Mouse (Mus musculus) CH12.LX (cell line): ENCODE data around the gene B4galt1. TPM values are rescaled to one million over a fixed set of nuclear protein-coding genes. Genes with fewer than 3 reads are reported as not detected.

ENCODE experiments used
- DNase-seq: peaks from one replicate; pipeline ENCODE4 v3.0.0-alpha.2; 2013; ENCODE audit errors: extremely low read depth
- H3K27ac ChIP-seq: 2 replicates; pipeline ENCODE4 v1.5.1; 2012; ENCODE audit warnings: low read depth, mild to moderate bottlenecking, control low read depth, moderate library complexity; ENCODE audit not compliant: insufficient read depth
- H3K27me3 ChIP-seq: replicated peaks from 2 replicates; pipeline ENCODE3; 2012; ENCODE audit warnings: inconsistent platforms
- H3K36me3 ChIP-seq, 2 experiments: replicated peaks in 1 of 2; 2 replicates each; pipeline versions ENCODE3 to v1.6.1; 2012; ENCODE audit warnings: inconsistent platforms in 1 of 2, low read length in 1 of 2, mild to moderate bottlenecking in 1 of 2, mixed read lengths in 1 of 2, moderate library complexity in 1 of 2; ENCODE audit not compliant: control insufficient read depth in 1 of 2, insufficient read depth in 1 of 2
- H3K4me1 ChIP-seq, 2 experiments: 2 replicates each; pipeline ENCODE4 v1.6.1; 2012; ENCODE audit warnings: inconsistent platforms in 1 of 2, moderate library complexity in 1 of 2; ENCODE audit not compliant: insufficient read depth in 2 of 2, control insufficient read depth in 1 of 2
- H3K4me2 ChIP-seq: 2 replicates; pipeline ENCODE4 v1.6.1; 2012; ENCODE audit warnings: low read depth, mild to moderate bottlenecking, control low read depth; ENCODE audit not compliant: poor library complexity, insufficient read depth, severe bottlenecking
- H3K4me3 ChIP-seq, 3 experiments: fragments of 150-350 bp in 1 of 3; sonication (generic) in 1 of 3; replicated peaks in 1 of 3; 2 replicates each; pipeline versions ENCODE3 to v1.5.1; 2011 to 2012; ENCODE audit warnings: low read depth in 2 of 3, low read length in 2 of 3, mild to moderate bottlenecking in 2 of 3, moderate library complexity in 2 of 3, control low read depth in 1 of 3, improper control_type of control experiment in 1 of 3, inconsistent platforms in 1 of 3, mixed read lengths in 1 of 3; ENCODE audit not compliant: poor library complexity in 1 of 3
- H3K79me2 ChIP-seq: replicated peaks from 2 replicates; pipeline ENCODE4 v1.6.1; 2012; ENCODE audit warnings: mild to moderate bottlenecking, moderate library complexity; ENCODE audit not compliant: control insufficient read depth, poor library complexity, insufficient read depth, severe bottlenecking; ENCODE audit errors: extremely low read depth
- H3K9ac ChIP-seq: 2 replicates; pipeline ENCODE4 v1.6.1; 2012; ENCODE audit warnings: low read depth, mild to moderate bottlenecking, control low read depth, moderate library complexity; ENCODE audit not compliant: insufficient read depth
- H3K9me3 ChIP-seq: replicated peaks from 2 replicates; pipeline ENCODE3; 2012; ENCODE audit warnings: low read length, inconsistent platforms, mixed read lengths
- BHLHE40 ChIP-seq: IDR thresholded peaks from 2 replicates; pipeline ENCODE4 v1.6.1; 2011; ENCODE audit warnings: mild to moderate bottlenecking, low read depth, low read length, improper control_type of control experiment
- CHD2 ChIP-seq: IDR thresholded peaks from 2 replicates; pipeline ENCODE4 v1.6.1; 2011; ENCODE audit warnings: low read length, improper control_type of control experiment
- ELF1 ChIP-seq: IDR thresholded peaks from 2 replicates; pipeline ENCODE4 v1.6.1; 2014; ENCODE audit warnings: low read depth, mild to moderate bottlenecking, inconsistent platforms, low read length, improper control_type of control experiment
- EP300 ChIP-seq: IDR thresholded peaks from 2 replicates; pipeline ENCODE4 v1.6.1; 2011; ENCODE audit warnings: low read length, improper control_type of control experiment
- ETS1 ChIP-seq: conservative IDR thresholded peaks from 2 replicates; pipeline ENCODE4 v1.6.1; 2012; ENCODE audit warnings: low read depth, mild to moderate bottlenecking, inconsistent platforms, low read length, improper control_type of control experiment, moderate library complexity
- GABPA ChIP-seq: IDR thresholded peaks from 2 replicates; pipeline ENCODE4 v1.6.1; 2012; ENCODE audit warnings: low read depth, low read length, improper control_type of control experiment, inconsistent platforms; ENCODE audit not compliant: insufficient replicate concordance
- MAX ChIP-seq: IDR thresholded peaks from 2 replicates; pipeline ENCODE4 v1.6.1; 2011; ENCODE audit warnings: low read length, improper control_type of control experiment
- MAZ ChIP-seq: IDR thresholded peaks from 2 replicates; pipeline ENCODE4 v1.6.1; 2012; ENCODE audit warnings: low read depth, mild to moderate bottlenecking, inconsistent platforms, low read length, improper control_type of control experiment, moderate library complexity
- MEF2A ChIP-seq: IDR thresholded peaks from 2 replicates; pipeline ENCODE4 v1.6.1; 2014; ENCODE audit warnings: low read depth, mild to moderate bottlenecking, inconsistent platforms, low read length, improper control_type of control experiment, borderline replicate concordance
- MXI1 ChIP-seq: IDR thresholded peaks from 2 replicates; pipeline ENCODE4 v1.6.1; 2011; ENCODE audit warnings: mild to moderate bottlenecking, low read depth, low read length, improper control_type of control experiment
- MYC ChIP-seq: IDR thresholded peaks from 2 replicates; pipeline ENCODE4 v1.6.1; 2011; ENCODE audit warnings: low read depth, mild to moderate bottlenecking, improper control_type of control experiment, low read length
- NRF1 ChIP-seq: IDR thresholded peaks from 2 replicates; pipeline ENCODE4 v1.6.1; 2014; ENCODE audit warnings: low read depth, mild to moderate bottlenecking, inconsistent platforms, low read length, improper control_type of control experiment, moderate library complexity
- TBP ChIP-seq: conservative IDR thresholded peaks from 2 replicates; pipeline ENCODE4 v1.6.1; 2011; ENCODE audit warnings: low read depth, low read length, improper control_type of control experiment
- TCF12 ChIP-seq: IDR thresholded peaks from 2 replicates; pipeline ENCODE4 v1.6.1; 2014; ENCODE audit warnings: low read depth, mild to moderate bottlenecking, inconsistent platforms, low read length, improper control_type of control experiment
- USF1 ChIP-seq: IDR thresholded peaks from 2 replicates; pipeline ENCODE4 v1.6.1; 2014; ENCODE audit warnings: low read depth, mild to moderate bottlenecking, inconsistent platforms, low read length, improper control_type of control experiment
- USF2 ChIP-seq: conservative IDR thresholded peaks from 2 replicates; pipeline ENCODE4 v1.6.1; 2011; ENCODE audit warnings: low read depth, low read length, improper control_type of control experiment
- ZC3H11A ChIP-seq: IDR thresholded peaks from 2 replicates; pipeline ENCODE4 v1.6.1; 2012; ENCODE audit warnings: low read depth, mild to moderate bottlenecking, inconsistent platforms, low read length, improper control_type of control experiment
- ZKSCAN1 ChIP-seq: IDR thresholded peaks from 2 replicates; pipeline ENCODE4 v1.6.1; 2012; ENCODE audit warnings: low read depth, inconsistent platforms, low read length, improper control_type of control experiment, borderline replicate concordance
- dilution Hi-C: fragments of 300-500 bp; cut with MboI; formaldehyde crosslinking; loops from 2 replicates; pipeline ENCODE4 v1.14.3; 2020; ENCODE audit warnings: low sequenced_read_pairs; ENCODE audit not compliant: extremely low pct_unique_long_range_greater_than_20kb, extremely low pct_ligation_motif_present
- in situ Hi-C: fragments of 300-500 bp; cut with MboI; formaldehyde crosslinking; loops from 3 replicates; pipeline ENCODE4 v1.14.3; 2019; ENCODE audit warnings: low sequenced_read_pairs, low pct_ligation_motif_present, low pct_unique_long_range_greater_than_20kb, mixed read lengths
- polyA plus RNA-seq: library from polyadenylated mRNA; unstranded; fragments of >175 nt; gene quantifications from 2 replicates; pipeline ENCODE4 v1.2.1, GENCODE M21; 2012; ENCODE audit warnings: low read depth; ENCODE audit not compliant: insufficient read length
- total RNA-seq, 2 experiments: library from RNA; depleted of rRNA; stranded (reverse); fragments of 300-350 nt in 1 of 2; fragments of >200 nt in 1 of 2; gene quantifications; 2 replicates each; pipeline ENCODE4 v1.2.3; 2012 to 2014

B4galt1 gene
- total and polyA plus RNA-seq, 3 experiments = 46.6 to 80.2 (median 66.6) TPM

DNA sequence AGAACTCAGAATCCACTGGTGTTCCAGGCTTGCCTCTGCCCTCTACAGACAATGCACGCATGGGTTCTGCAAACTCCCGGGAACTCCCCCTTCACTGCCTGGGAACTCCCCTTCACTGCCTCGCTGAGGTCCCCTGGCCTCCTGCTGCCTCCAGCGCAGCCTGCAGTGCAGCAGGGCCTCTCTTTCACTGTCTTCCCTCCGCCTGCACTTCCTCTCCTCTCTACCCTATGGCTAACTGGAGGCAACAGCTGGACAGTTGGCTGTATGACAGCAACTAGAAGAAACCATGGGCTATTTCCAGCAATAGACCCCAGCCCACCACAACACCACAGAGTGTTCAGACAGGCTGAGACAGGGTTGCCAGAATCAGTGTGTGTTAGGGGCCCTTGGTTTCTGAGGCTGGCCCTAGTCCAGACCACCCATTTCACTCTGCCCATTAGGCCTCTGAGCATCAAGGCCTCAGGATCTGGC lies 9.5 kb downstream of the B4galt1 start (continued):
- TF ChIP-seq GABPA = no peak
- no peak; the same call in 1 of the 2 replicates for TF ChIP-seq MAZ
- peak; percentile 79 for TF ChIP-seq MAX
- TF ChIP-seq, all 38 proteins: peak for 21

DNA sequence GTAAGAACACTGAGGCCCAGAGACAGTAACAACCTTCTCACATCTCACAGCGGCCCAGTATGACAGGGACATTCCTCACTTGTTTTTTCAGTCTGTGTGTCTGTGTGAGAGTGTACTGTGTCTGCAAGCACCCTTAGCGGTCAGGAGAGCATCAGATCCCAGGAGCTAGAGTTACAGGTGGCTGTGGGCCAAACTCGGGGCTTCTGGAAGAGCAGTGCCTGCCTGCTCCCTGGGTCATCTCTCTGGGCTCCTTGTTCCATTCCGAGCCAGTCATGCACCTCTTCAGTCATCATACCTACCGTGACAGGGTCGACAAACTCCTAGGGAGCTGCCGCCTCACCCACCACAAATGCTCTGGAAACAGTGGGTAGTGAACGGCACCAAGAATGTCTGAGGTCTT lies 10.1 kb downstream of the B4galt1 start:
- Histone ChIP-seq H3K36me3 (peaks cover 3 to 68% of the 10 kb centered on the region in 2 experiments), H3K4me1 (peaks cover 42 to 98% of the 10 kb centered on the region in 2 experiments), H3K9me3 (no peaks in the 10 kb centered on the region), H3K27me3 (no peaks in the 10 kb centered on the region), H3K4me2 (peak overlapping the region; percentile 95), H3K79me2 (peaks cover 82% of the 10 kb centered on the region), H3K4me3 (peak overlapping the region; percentile 13 to 39 (median 28)), H3K27ac (peak overlapping the region; percentile 99), H3K9ac (peak overlapping the region; percentile 27; the same call in 1 of the 2 replicates)
- TF ChIP-seq MXI1 = no peak
- no peak for TF ChIP-seq MAX
- no peak for TF ChIP-seq USF1
- no peak for TF ChIP-seq MYC
- no peak for TF ChIP-seq ZC3H11A
- no peak for TF ChIP-seq TCF12
- no peak for TF ChIP-seq BHLHE40
- no peak for TF ChIP-seq GABPA
- TF ChIP-seq ZKSCAN1 = no peak
- TF ChIP-seq USF2 = no peak
- TF ChIP-seq ELF1 = no peak
- dilution Hi-C loops = no loop called here
- DNase-seq = no peak
- in situ Hi-C loops = no loop called here

DNA sequence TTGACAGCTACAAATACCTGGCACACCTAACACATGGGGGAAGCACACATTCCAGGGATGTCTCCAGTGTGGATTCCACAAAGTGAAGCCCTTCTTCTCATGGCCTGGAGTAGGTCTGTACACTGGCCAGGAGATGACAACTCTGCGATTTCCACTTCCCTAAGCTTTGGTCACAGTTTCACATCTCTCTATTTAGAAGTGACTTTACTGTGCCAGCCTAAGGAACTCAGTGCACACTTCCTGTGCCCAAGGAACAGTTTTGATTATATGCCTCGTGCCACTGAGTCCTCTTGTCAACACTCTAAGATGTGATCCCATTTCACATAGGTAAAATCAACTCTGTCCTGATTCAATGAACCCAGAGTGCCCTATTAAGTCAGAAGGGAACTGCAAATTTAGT lies 13.4 kb downstream of the B4galt1 start:
- TF ChIP-seq CHD2 (no peak), BHLHE40 (peak; percentile 60), TBP (no peak), EP300 (peak; percentile 44; the same call in 1 of the 2 replicates), MEF2A (peak; percentile 13; the same call in 1 of the 2 replicates), NRF1 (no peak), ETS1 (peak; percentile 6; the same call in 1 of the 2 replicates)
- H3K27ac ChIP-seq = peak overlapping the region; percentile 7; the same call in 1 of the 2 replicates
- H3K4me3 ChIP-seq = no peak overlapping the region
- no peak overlapping the region for H3K9ac ChIP-seq
- H3K4me1 ChIP-seq = peaks cover 38 to 89% of the 10 kb centered on the region in 2 experiments
- no peak overlapping the region for H3K4me2 ChIP-seq
- dilution Hi-C loops (no loop called here), in situ Hi-C loops (no loop called here)
- DNase-seq = no peak
- H3K36me3 ChIP-seq = peaks cover 3 to 60% of the 10 kb centered on the region in 2 experiments
- H3K27me3 ChIP-seq = no peaks in the 10 kb centered on the region
- H3K9me3 ChIP-seq = no peaks in the 10 kb centered on the region
- peaks cover 74% of the 10 kb centered on the region for H3K79me2 ChIP-seq
